Mouse (Mus musculus): ENCODE data around the gene Ankzf1. TPM values are rescaled to one million over a fixed set of nuclear protein-coding genes. Genes with fewer than 3 reads are reported as not detected.

The Ankzf1 gene
- polyA plus RNA-seq, 1 experiment from 2014 or later, result 25.2 TPM

DNA sequence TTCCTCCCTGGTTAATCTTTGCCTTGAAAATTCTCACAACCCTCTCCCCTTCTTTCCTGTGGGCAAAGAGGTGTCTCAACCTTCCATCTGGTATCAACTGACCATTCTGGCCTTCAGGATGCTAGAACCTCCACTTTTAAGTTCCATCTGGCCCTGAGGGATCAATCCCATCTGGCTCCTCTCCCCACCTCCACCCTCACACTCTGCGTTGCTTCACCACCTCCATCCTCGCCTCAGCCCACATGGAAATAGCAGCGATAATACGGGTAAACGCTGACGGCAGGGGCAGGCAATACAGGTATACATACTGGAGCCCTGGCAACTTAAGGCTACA lies 25.9 kb downstream of the Ankzf1 start:
- ATAC-seq, result 0 out of 2 replicates have a peak, but pooled peaks have one; percentile 1
- Histone ChIP-seq H3K4me3 (replicated peaks) (peak overlapping the region; percentile 54), H3K4me2 (replicated peaks) (peak overlapping the region; percentile 99), H3K27me3 (replicated peaks) (peaks cover 27% of the 10 kb centered on the region), H3K4me1 (replicated peaks) (peaks cover 31% of the 10 kb centered on the region), H3K9me3 (no peaks in the 10 kb centered on the region), H3K27ac (no peak overlapping the region), H3K36me3 (peaks cover 8% of the 10 kb centered on the region; the same call in 1 of the 2 replicates), H3K9ac (0 out of 2 replicates have a peak overlapping the region, but pooled peaks have one; percentile 8)
- 2% methylated on average over 6 of the region's 6 CpGs for WGBS

DNA sequence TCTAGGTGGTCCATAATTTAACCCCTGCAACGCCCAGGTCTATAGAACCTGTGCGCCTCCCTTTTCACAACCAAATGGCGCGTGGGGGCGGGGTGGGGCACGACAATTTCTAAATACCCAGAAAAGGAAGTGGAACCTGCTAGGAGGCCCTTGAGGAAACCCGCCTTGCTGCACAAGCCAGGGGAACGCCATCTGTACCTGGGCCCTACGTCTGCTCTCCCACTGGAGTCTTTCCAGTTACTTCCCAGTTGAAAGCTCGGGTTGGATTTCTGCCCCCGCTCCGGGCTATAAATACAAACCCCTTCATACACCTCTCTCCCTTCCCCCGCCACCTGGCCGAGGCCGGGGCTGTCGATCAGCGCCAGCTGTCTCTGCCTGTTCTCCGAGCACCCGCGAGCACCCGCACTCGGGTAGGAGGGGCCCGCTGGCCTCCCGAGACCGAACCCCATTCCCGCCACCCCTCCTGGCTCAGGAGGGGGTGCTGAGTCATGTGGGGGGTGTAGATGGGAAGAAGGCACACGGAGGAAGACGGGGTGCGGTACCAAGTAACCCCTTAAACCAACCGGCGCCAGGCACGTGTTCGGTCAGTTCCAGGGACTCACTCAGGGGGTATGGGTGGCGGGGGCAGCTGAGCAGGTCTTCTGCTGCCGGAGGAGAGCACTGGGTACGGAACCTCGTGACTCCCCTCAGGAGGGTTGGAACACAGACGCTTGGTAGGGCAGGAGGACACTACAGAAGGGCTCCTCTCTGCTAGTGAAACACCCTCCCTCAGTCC lies 26.5 kb downstream of the Ankzf1 start:
- peaks cover 27% of the 10 kb centered on the region for H3K27me3 ChIP-seq (replicated peaks)
- H3K4me3 ChIP-seq (replicated peaks), result peak overlapping the region; percentile 54
- under 1% methylated on average over 38 of the region's 38 CpGs for WGBS
- peaks cover 6% of the 10 kb centered on the region; the same call in 1 of the 2 replicates for H3K36me3 ChIP-seq
- no peaks in the 10 kb centered on the region for H3K9me3 ChIP-seq
- peak; percentile 37 for ATAC-seq
- H3K4me1 ChIP-seq (replicated peaks), result peaks cover 27% of the 10 kb centered on the region
- peak overlapping the region; percentile 58 for H3K27ac ChIP-seq
- H3K9ac ChIP-seq, result peak overlapping the region; percentile 61
- H3K4me2 ChIP-seq (replicated peaks), result peak overlapping the region; percentile 99

DNA sequence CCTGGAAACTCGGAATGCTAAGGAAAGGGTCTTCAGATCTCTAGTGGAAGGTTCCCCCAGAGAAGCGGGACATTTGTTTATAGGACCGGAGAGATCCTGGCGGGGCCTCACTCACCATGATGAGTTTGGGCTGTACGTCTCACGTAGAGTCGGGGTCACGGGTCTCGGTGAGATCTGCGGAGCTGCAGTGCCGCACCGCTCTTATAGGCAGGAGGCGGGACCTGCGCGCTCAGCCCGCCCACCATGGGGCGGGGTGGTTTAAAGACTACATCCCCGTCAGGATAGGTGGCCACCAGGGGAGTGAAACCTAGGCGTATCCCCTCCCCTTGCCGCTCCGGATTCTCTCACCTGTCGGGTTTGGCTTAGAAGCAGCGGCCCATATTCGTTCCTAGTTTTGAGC lies 27.1 kb downstream of the Ankzf1 start:
- H3K9me3 ChIP-seq, result no peaks in the 10 kb centered on the region
- peaks cover 27% of the 10 kb centered on the region for H3K27me3 ChIP-seq (replicated peaks)
- peak overlapping the region; percentile 61 for H3K9ac ChIP-seq
- WGBS, result under 1% methylated on average over 24 of the region's 24 CpGs
- H3K4me1 ChIP-seq (replicated peaks), result peaks cover 21% of the 10 kb centered on the region
- H3K4me3 ChIP-seq (replicated peaks), result peak overlapping the region; percentile 54
- ATAC-seq, result peak; percentile 92
- peak overlapping the region; percentile 58; the same call in 1 of the 2 replicates for H3K27ac ChIP-seq
- peak overlapping the region; percentile 99 for H3K4me2 ChIP-seq (replicated peaks)
- H3K36me3 ChIP-seq, result peaks cover 6% of the 10 kb centered on the region; the same call in 1 of the 2 replicates

- peak within 1 kb of the TSS; percentile 54 for H3K4me3 ChIP-seq (replicated peaks)
- H3K4me2 ChIP-seq (replicated peaks), result peak within 1 kb of the TSS; percentile 99
- H3K36me3 ChIP-seq, result peaks cover 6% of the 10 kb centered on the region; the same call in 1 of the 2 replicates
- WGBS, result under 1% methylated on average over 34 of the region's 34 CpGs
- H3K9ac ChIP-seq, result peak within 1 kb of the TSS; percentile 61
- peak; percentile 46 for ATAC-seq
- H3K27ac ChIP-seq, result peak within 1 kb of the TSS; percentile 58; the same call in 1 of the 2 replicates
- peaks cover 21% of the 10 kb centered on the region for H3K4me1 ChIP-seq (replicated peaks)
- H3K27me3 ChIP-seq (replicated peaks), result peaks cover 27% of the 10 kb centered on the region
- no peaks in the 10 kb centered on the region for H3K9me3 ChIP-seq
Measured at GRCm38 (mm10) chr1:75219531-75219930, 27.6 kb downstream of the Ankzf1 start, which contains the start of gene Tuba4a. TSS of gene Tuba4a (minus strand) at chr1:75219865.

DNA sequence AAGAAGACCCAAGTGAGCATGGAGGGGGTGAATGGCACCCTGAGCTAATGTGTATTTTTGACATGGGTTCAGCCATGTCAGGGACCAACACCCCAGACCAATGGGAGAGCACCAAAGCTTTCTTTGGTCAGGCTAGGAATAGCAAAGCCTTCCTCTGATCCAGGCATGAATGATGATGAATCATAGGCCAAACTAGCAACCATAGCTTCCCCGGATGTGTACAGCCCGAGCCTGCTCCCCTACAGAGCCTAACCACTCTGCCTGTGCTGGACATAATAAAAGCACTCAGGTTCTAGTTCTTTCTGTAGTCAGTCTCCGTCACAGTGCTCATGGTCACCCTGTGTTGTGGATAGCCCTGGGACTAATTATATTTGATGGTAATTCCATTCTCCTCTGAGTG lies 29.6 kb downstream of the Ankzf1 start:
- peaks cover 16% of the 10 kb centered on the region for H3K4me1 ChIP-seq (replicated peaks)
- no peak overlapping the region for H3K4me2 ChIP-seq (replicated peaks)
- H3K9me3 ChIP-seq, result no peaks in the 10 kb centered on the region
- no peak overlapping the region for H3K9ac ChIP-seq
- no peak for ATAC-seq
- H3K36me3 ChIP-seq, result no peaks in the 10 kb centered on the region
- no peak overlapping the region for H3K4me3 ChIP-seq (replicated peaks)
- WGBS, result 78% methylated on average over 3 of the region's 3 CpGs
- no peak overlapping the region for H3K27ac ChIP-seq
- H3K27me3 ChIP-seq (replicated peaks), result peaks cover 27% of the 10 kb centered on the region

DNA sequence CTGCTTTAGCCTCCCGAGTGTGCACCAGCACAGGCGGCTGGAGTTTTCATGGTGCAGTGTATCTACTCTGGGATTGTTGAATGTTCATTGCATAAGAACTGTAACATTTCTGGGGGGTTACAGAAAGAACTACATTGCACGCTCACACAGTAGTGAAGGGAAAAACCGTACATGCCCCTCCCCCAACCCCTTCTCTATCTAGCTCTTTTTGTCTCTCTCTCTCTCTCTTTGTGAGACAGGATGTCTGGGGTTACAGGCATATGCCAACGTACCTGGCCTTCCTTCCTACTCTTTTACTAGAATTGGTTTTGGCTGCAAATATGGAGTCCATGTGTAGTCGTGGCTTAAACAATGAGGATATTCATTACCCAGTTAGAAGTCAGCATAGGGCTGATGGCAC lies 31.0 kb downstream of the Ankzf1 start:
- no peak for ATAC-seq
- H3K36me3 ChIP-seq, result no peaks in the 10 kb centered on the region
- H3K27ac ChIP-seq, result no peak overlapping the region
- no peak overlapping the region for H3K4me2 ChIP-seq (replicated peaks)
- no peaks in the 10 kb centered on the region for H3K9me3 ChIP-seq
- 80% methylated on average over 6 of the region's 6 CpGs for WGBS
- H3K4me3 ChIP-seq (replicated peaks), result no peak overlapping the region
- H3K9ac ChIP-seq, result no peak overlapping the region
- H3K4me1 ChIP-seq (replicated peaks), result peaks cover 14% of the 10 kb centered on the region
- peaks cover 27% of the 10 kb centered on the region for H3K27me3 ChIP-seq (replicated peaks)

DNA sequence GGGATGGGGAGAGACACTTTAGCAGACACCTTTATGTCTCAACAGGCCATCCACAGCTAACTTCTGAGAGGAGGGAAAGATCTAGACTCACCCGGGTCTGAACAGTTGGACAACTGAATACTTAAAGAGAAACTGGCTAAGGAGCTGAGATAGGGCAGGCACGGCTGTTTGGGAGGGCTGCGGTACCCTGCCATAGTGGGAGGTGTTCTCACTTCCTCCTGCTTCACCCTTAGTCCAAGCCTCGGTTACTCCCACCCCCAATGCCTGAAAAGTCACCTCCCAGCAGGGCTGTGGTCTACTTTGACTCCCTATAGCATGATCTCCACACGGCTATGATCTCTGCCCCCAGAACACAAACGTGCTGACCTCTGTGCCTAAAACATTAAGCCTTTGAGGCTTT lies 31.6 kb downstream of the Ankzf1 start:
- ATAC-seq, result no peak
- Histone ChIP-seq H3K27ac (no peak overlapping the region), H3K36me3 (no peaks in the 10 kb centered on the region), H3K9me3 (no peaks in the 10 kb centered on the region), H3K9ac (no peak overlapping the region), H3K4me1 (replicated peaks) (peaks cover 9% of the 10 kb centered on the region), H3K4me3 (replicated peaks) (no peak overlapping the region), H3K27me3 (replicated peaks) (peaks cover 25% of the 10 kb centered on the region), H3K4me2 (replicated peaks) (no peak overlapping the region)
- 65% methylated on average over 6 of the region's 6 CpGs for WGBS

DNA sequence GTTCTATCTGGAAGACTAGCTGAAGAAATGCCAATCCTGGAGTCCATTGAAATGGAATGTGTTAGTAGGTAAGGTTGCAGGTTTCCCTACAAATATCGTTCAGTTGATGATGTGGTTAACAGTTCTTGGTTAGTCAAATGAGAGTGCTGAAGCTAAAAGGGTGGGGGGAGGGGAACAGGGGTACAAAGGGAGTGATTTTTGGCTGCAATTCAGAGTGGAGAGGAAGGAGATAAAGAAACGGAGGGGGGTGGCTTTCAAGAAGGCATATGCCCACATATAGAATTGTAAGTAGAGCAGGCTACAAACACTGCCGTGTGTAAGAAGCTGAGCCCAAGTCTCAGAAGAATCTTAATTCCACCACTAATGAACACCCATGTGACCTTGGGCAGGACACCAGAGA lies 33.5 kb downstream of the Ankzf1 start:
- no peak overlapping the region for H3K4me2 ChIP-seq (replicated peaks)
- H3K9ac ChIP-seq, result no peak overlapping the region
- no peak for ATAC-seq
- H3K4me1 ChIP-seq (replicated peaks), result no peaks in the 10 kb centered on the region
- H3K27ac ChIP-seq, result no peak overlapping the region
- H3K27me3 ChIP-seq (replicated peaks), result peaks cover 11% of the 10 kb centered on the region
- H3K9me3 ChIP-seq, result no peaks in the 10 kb centered on the region
- 68% methylated on average over 3 of the region's 3 CpGs for WGBS
- no peak overlapping the region for H3K4me3 ChIP-seq (replicated peaks)
- H3K36me3 ChIP-seq, result no peaks in the 10 kb centered on the region

GRCm38 (mm10) chr1:75226138-75226537 lies 34.2 kb downstream of the Ankzf1 start:
- 59% methylated on average over 2 of the region's 2 CpGs for WGBS

GRCm38 (mm10) chr1:75227653-75228052 lies 35.7 kb downstream of the Ankzf1 start:
- Histone ChIP-seq H3K9ac (no peak overlapping the region), H3K4me3 (replicated peaks) (no peak overlapping the region), H3K4me2 (replicated peaks) (no peak overlapping the region), H3K27me3 (replicated peaks) (no peaks in the 10 kb centered on the region), H3K27ac (no peak overlapping the region), H3K36me3 (no peaks in the 10 kb centered on the region), H3K9me3 (no peaks in the 10 kb centered on the region), H3K4me1 (replicated peaks) (0 out of 2 replicates have a peak, but pooled peaks cover 2% of the 10 kb centered on the region)
- 62% methylated on average over 1 of the region's 1 CpGs for WGBS
- no peak for ATAC-seq

More at GRCm38 (mm10) chr1:75226138-75226537, 34.2 kb downstream of the Ankzf1 start:
- no peak overlapping the region for H3K4me2 ChIP-seq (replicated peaks)
- no peak overlapping the region for H3K4me3 ChIP-seq (replicated peaks)
- no peaks in the 10 kb centered on the region for H3K9me3 ChIP-seq
- no peak for ATAC-seq
- 0 out of 2 replicates have a peak, but pooled peaks cover 6% of the 10 kb centered on the region for H3K27me3 ChIP-seq (replicated peaks)
- no peak overlapping the region for H3K27ac ChIP-seq
- no peaks in the 10 kb centered on the region for H3K4me1 ChIP-seq (replicated peaks)
- H3K9ac ChIP-seq, result no peak overlapping the region
- no peaks in the 10 kb centered on the region for H3K36me3 ChIP-seq

DNA sequence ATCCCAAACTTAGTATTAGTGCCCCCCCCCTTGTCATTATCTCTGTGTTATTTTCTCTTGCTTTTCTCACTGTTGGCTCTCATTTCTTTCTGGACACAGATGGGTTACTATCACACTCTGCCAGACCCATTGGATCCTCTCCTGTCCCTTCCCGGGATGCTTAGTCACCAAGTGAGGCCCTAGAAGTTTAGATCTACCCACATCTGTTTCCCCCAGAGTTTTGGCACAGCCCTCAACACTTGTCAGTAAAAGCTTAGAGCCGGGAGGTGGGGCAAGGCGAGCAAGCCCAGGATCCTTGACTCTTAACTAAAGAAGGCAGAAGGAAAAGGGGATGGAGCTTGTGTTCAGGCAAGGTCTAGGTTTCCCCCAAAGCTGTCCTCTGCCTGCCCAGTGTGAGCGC lies 37.2 kb downstream of the Ankzf1 start:
- no peak overlapping the region for H3K27ac ChIP-seq
- no peak for ATAC-seq
- no peaks in the 10 kb centered on the region for H3K27me3 ChIP-seq (replicated peaks)
- no peaks in the 10 kb centered on the region for H3K9me3 ChIP-seq
- no peaks in the 10 kb centered on the region for H3K36me3 ChIP-seq
- no peak overlapping the region for H3K9ac ChIP-seq
- WGBS, result 70% methylated on average over 4 of the region's 4 CpGs
- 0 out of 2 replicates have a peak, but pooled peaks cover 2% of the 10 kb centered on the region for H3K4me1 ChIP-seq (replicated peaks)
- H3K4me3 ChIP-seq (replicated peaks), result no peak overlapping the region
- H3K4me2 ChIP-seq (replicated peaks), result no peak overlapping the region

DNA sequence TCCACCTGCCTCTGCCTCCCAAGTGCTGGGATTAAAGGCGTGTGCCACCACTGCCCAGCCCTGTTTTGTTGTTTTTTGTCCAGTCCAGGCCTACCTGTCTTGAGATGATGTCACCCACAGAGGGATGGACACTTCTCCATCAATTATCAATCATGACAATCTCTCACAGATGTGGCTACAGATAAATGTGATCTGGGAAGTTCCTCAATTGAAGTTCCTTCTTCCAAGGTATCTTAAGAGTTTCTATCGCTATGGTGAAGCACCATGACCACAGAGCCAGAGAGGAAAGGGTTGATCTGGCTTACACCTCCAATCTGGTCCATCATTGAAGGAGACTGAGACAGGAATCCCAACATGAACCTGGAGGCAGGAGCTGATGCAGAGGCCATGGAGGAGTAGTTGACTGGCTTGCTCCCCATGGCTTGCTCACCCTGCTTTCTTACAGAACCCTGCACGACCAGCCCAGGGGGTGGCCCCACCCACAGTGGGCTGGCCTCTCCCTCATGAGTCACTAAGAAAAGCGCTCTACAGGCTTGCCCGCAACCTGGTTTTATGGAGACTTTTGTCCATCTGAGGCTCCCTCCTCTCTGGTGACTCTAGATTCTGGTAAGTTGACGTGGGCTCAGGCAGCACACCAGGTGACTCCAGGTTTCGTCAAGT lies 38.5 kb downstream of the Ankzf1 start:
- Histone ChIP-seq H3K27ac (no peak overlapping the region), H3K9ac (0 out of 2 replicates have a peak overlapping the region, but pooled peaks have one; percentile 8), H3K36me3 (no peaks in the 10 kb centered on the region), H3K4me1 (replicated peaks) (0 out of 2 replicates have a peak, but pooled peaks cover 2% of the 10 kb centered on the region), H3K9me3 (no peaks in the 10 kb centered on the region), H3K27me3 (replicated peaks) (no peaks in the 10 kb centered on the region), H3K4me3 (replicated peaks) (no peak overlapping the region), H3K4me2 (replicated peaks) (no peak overlapping the region)
- WGBS, result 63% methylated on average over 7 of the region's 7 CpGs
- no peak for ATAC-seq
